Mouse (Mus musculus) embryo, embryonic 9.5 days (tissue): ENCODE data around the gene Rxrb.
A peak's percentile ranks its signal among the peaks of the same experiment; 100 is the strongest.

Experiments used
- DNase-seq: peaks from one replicate; pipeline ENCODE4 v3.0.0-alpha.2; 2017; ENCODE audit errors: extremely low spot score

Gene Rxrb

GRCm38 (mm10) chr17:34045941-34046340 is 14.3 kb downstream of the Rxrb start:
- no peak for DNase-seq

- DNase-seq = no peak
Measured at GRCm38 (mm10) chr17:34047404-34048050, 15.9 kb downstream of the Rxrb start.

- DNase-seq = no peak
Measured at GRCm38 (mm10) chr17:34057224-34057623, 25.6 kb downstream of the Rxrb start.

- DNase-seq = no peak
Measured at GRCm38 (mm10) chr17:34068864-34069263, 37.3 kb downstream of the Rxrb start.

GRCm38 (mm10) chr17:34072091-34072490 is 40.5 kb downstream of the Rxrb start:
- no peak for DNase-seq

GRCm38 (mm10) chr17:34075271-34075670 is 43.7 kb downstream of the Rxrb start:
- peak; percentile 45 for DNase-seq

GRCm38 (mm10) chr17:34077549-34077948 is 45.9 kb downstream of the Rxrb start:
- peak; percentile 82 for DNase-seq

GRCm38 (mm10) chr17:34078148-34078547 is 46.5 kb downstream of the Rxrb start:
- no peak for DNase-seq

- no peak for DNase-seq
Measured at GRCm38 (mm10) chr17:34079002-34079401, 47.4 kb downstream of the Rxrb start.

- peak; percentile 36 for DNase-seq
Measured at GRCm38 (mm10) chr17:34079621-34080020, 48.0 kb downstream of the Rxrb start.

- no peak for DNase-seq
Measured at GRCm38 (mm10) chr17:34083104-34083503, 51.5 kb downstream of the Rxrb start.

GRCm38 (mm10) chr17:34087386-34087785 is 55.8 kb downstream of the Rxrb start:
- no peak for DNase-seq
